Mouse (Mus musculus) embryo, embryonic 10 days (tissue): ENCODE measurements at regions not wholly inside any gene's neighbourhood (a gene's known extent, or its start where the extent isn't known, plus 50 kb on each side); places are given as distances from the start of the nearest gene placed in this dataset.

Experiments used
- DNase-seq: peaks from one replicate; pipeline ENCODE4 v3.0.0-alpha.2; 2015; ENCODE audit warnings: low spot score

GRCm38 (mm10) chr2:105454353-105454752 lies 55.2 kb upstream of the Rcn1 start:
- no peak for DNase-seq

GRCm38 (mm10) chr2:105454836-105455235 lies 55.7 kb upstream of the Rcn1 start:
- no peak for DNase-seq

GRCm38 (mm10) chr2:105458643-105459042 lies 59.5 kb upstream of the Rcn1 start:
- no peak for DNase-seq

- no peak for DNase-seq
These were observed 60.4 kb upstream of the Rcn1 start for GRCm38 (mm10) chr2:105459512-105459911.

- no peak for DNase-seq
These were observed 66.5 kb upstream of the Rcn1 start for GRCm38 (mm10) chr2:105465630-105466029.

- DNase-seq, result peak; percentile 83
These were observed 69.8 kb upstream of the Rcn1 start for GRCm38 (mm10) chr2:105468930-105469329.

GRCm38 (mm10) chr2:105476028-105476677 lies 77.0 kb upstream of the Rcn1 start:
- DNase-seq, result no peak

- DNase-seq, result no peak
These were observed 83.0 kb upstream of the Rcn1 start for GRCm38 (mm10) chr2:105481990-105482592.

GRCm38 (mm10) chr2:105484496-105484895 lies 85.4 kb upstream of the Rcn1 start:
- no peak for DNase-seq

- no peak for DNase-seq
These were observed 86.2 kb upstream of the Rcn1 start for GRCm38 (mm10) chr2:105485286-105485685.

- DNase-seq, result no peak
These were observed 96.7 kb upstream of the Rcn1 start for GRCm38 (mm10) chr2:105495796-105496195.

- DNase-seq, result no peak
These were observed 105.1 kb upstream of the Rcn1 start for GRCm38 (mm10) chr2:105504197-105504596.

GRCm38 (mm10) chr2:105505554-105505953 lies 106.4 kb upstream of the Rcn1 start:
- DNase-seq, result no peak

GRCm38 (mm10) chr2:105507160-105507559 lies 108.0 kb upstream of the Rcn1 start:
- DNase-seq, result no peak

- DNase-seq, result no peak
These were observed 111.7 kb upstream of the Rcn1 start for GRCm38 (mm10) chr2:105510816-105511215.

GRCm38 (mm10) chr2:105511690-105512089 lies 112.6 kb upstream of the Rcn1 start:
- DNase-seq, result peak; percentile 39

GRCm38 (mm10) chr2:105514226-105514625 lies 115.1 kb upstream of the Rcn1 start:
- no peak for DNase-seq

GRCm38 (mm10) chr2:105514881-105515280 lies 115.8 kb upstream of the Rcn1 start:
- no peak for DNase-seq

- no peak for DNase-seq
These were observed 116.2 kb upstream of the Rcn1 start for GRCm38 (mm10) chr2:105515326-105515725.

GRCm38 (mm10) chr2:105516267-105517133 lies 117.4 kb upstream of the Rcn1 start:
- DNase-seq, result no peak

- DNase-seq, result peak; percentile 64
These were observed 122.7 kb upstream of the Rcn1 start for GRCm38 (mm10) chr2:105521841-105522240.

GRCm38 (mm10) chr2:105523297-105523802 lies 124.2 kb upstream of the Rcn1 start:
- peak; percentile 81 for DNase-seq

- no peak for DNase-seq
These were observed 126.0 kb upstream of the Rcn1 start for GRCm38 (mm10) chr2:105525111-105525610.
